Mouse (Mus musculus) brain, embryonic 14.5 days (tissue): Measurements from ENCODE around the gene Psmc3ip.

Source experiments
- CTCF ChIP-seq: fragments of 200-500 bp; IDR thresholded peaks from 2 replicates; pipeline ENCODE4 v1.5.1; 2012; ENCODE audit warnings: inconsistent platforms, mild to moderate bottlenecking, moderate library complexity, borderline replicate concordance; ENCODE audit not compliant: insufficient read depth, insufficient read length; ENCODE audit errors: extremely low read depth
- POLR2A ChIP-seq: fragments of 200-500 bp; IDR thresholded peaks from 2 replicates; pipeline ENCODE4 v1.6.1; 2012; ENCODE audit warnings: mild to moderate bottlenecking, inconsistent platforms, borderline replicate concordance; ENCODE audit not compliant: poor library complexity, insufficient read depth, insufficient read length, severe bottlenecking; ENCODE audit errors: extremely low read depth

- no peak for TF ChIP-seq POLR2A
- no peak for TF ChIP-seq CTCF
Measured at GRCm38 (mm10) chr11:101050359-101050758, 44.9 kb downstream of the Psmc3ip start.
